Mouse (Mus musculus) intestine, embryonic 14.5 days (tissue): Measurements from ENCODE around the gene Adora1. TPM values are rescaled to one million over a fixed set of nuclear protein-coding genes. Genes with fewer than 3 reads are reported as not detected.
A peak's percentile ranks its signal among the peaks of the same experiment; 100 is the strongest.

Source experiments
- ATAC-seq: fragments of 200-750 bp; cut with Nextera tagmentation; replicated peaks from 2 replicates; pipeline ENCODE4 v1.8.0; 2017; ENCODE audit warnings: low read depth, moderate number of reproducible peaks, moderate TSS enrichment, moderate library complexity; ENCODE audit not compliant: low FRiP score, low TSS enrichment
- DNase-seq: peaks from one replicate; pipeline ENCODE4 v3.0.0-alpha.2; 2018; ENCODE audit warnings: low spot score
- H3K27ac ChIP-seq: fragments of 300-500 bp; sonication (generic); 2 replicates; pipeline ENCODE4 v1.5.1; 2014; ENCODE audit warnings: low read depth, mild to moderate bottlenecking, control low read depth
- H3K27me3 ChIP-seq: fragments of 300-500 bp; sonication (generic); replicated peaks from 2 replicates; pipeline ENCODE4 v1.6.1; 2014; ENCODE audit warnings: low read length, control low read depth; ENCODE audit not compliant: control insufficient read depth, insufficient read depth
- H3K36me3 ChIP-seq: fragments of 300-500 bp; sonication (generic); 2 replicates; pipeline ENCODE4 v1.6.1; 2014; ENCODE audit warnings: low read length, control low read depth; ENCODE audit not compliant: control insufficient read depth, insufficient read depth
- H3K4me1 ChIP-seq: fragments of 300-500 bp; sonication (generic); replicated peaks from 2 replicates; pipeline ENCODE4 v1.6.1; 2014; ENCODE audit warnings: low read length, control low read depth, mixed read lengths; ENCODE audit not compliant: control insufficient read depth, insufficient read depth
- H3K4me2 ChIP-seq: fragments of 300-500 bp; sonication (generic); 2 replicates; pipeline ENCODE4 v1.6.1; 2014; ENCODE audit warnings: low read length
- H3K4me3 ChIP-seq: fragments of 300-500 bp; sonication (generic); 2 replicates; pipeline ENCODE4 v1.5.1; 2014; ENCODE audit warnings: low read depth, low read length, control low read depth, mixed read lengths
- H3K9ac ChIP-seq: fragments of 300-500 bp; sonication (generic); 2 replicates; pipeline ENCODE4 v1.6.1; 2014; ENCODE audit warnings: mild to moderate bottlenecking, low read length
- H3K9me3 ChIP-seq: fragments of 300-500 bp; sonication (generic); 2 replicates; pipeline ENCODE4 v1.6.1; 2016; ENCODE audit warnings: low read length, control low read depth; ENCODE audit not compliant: control insufficient read depth
- WGBS: fragments of 180-500 bp; shearing (Covaris S2); extraction: QIAGEN DNeasy Blood & Tissue Kit; methylation state at CpG from one replicate; pipeline ENCODE4 v1.1.7; 2014; 5-methylcytosine and 5-hydroxymethylcytosine counted together
- polyA plus RNA-seq: library from polyadenylated mRNA; unstranded; fragments of >200 nt; fragmentation: Nextera tagmentation; extraction: Ambion mirVana; gene quantifications from 2 replicates; pipeline ENCODE4 v1.2.1, GENCODE M21; 2014

The Adora1 gene
- polyA plus RNA-seq, 1 experiment from 2014 or later, result 2.0 TPM

DNA sequence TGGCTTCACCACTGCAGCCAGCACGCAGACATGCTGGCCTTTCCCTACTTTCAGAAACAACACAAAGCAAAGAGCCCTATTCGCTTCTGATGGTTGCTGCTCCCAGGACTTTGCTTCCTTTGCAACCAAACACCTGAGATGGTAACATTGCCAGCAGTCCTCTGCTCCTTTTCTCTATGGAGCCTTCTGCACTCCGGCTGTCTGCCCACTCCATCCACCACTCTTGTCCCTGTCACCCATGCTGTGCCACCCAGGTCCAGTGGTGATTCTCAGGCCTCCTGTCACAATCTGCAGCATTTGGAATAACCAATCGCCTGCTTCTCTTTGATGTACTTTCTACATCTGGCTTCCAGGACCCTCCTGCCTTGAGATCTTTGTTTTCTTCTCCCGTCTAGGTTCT, 9.9 kb downstream of the Adora1 start:
- WGBS, result 92% methylated on average over 5 of the region's 5 CpGs

GRCm38 (mm10) chr1:134224649-134225227, 10.5 kb downstream of the Adora1 start:
- Histone ChIP-seq H3K4me3 (no peak overlapping the region), H3K9me3 (no peaks in the 10 kb centered on the region), H3K4me2 (no peak overlapping the region), H3K27me3 (no peaks in the 10 kb centered on the region), H3K36me3 (no peaks in the 10 kb centered on the region), H3K4me1 (no peaks in the 10 kb centered on the region), H3K9ac (no peak overlapping the region), H3K27ac (no peak overlapping the region)
- ATAC-seq (no peak), DNase-seq (no peak)
- WGBS, result 81% methylated on average over 12 of the region's 12 CpGs

More for the DNA sequence above, 9.9 kb downstream of the Adora1 start:
- no peak overlapping the region for H3K9ac ChIP-seq
- no peak overlapping the region for H3K4me3 ChIP-seq
- no peak overlapping the region for H3K27ac ChIP-seq
- H3K4me1 ChIP-seq, result no peaks in the 10 kb centered on the region
- ATAC-seq (no peak), DNase-seq (no peak)
- H3K27me3 ChIP-seq, result no peaks in the 10 kb centered on the region
- no peak overlapping the region for H3K4me2 ChIP-seq
- no peaks in the 10 kb centered on the region for H3K36me3 ChIP-seq
- H3K9me3 ChIP-seq, result no peaks in the 10 kb centered on the region

GRCm38 (mm10) chr1:134222122-134223055, 12.8 kb downstream of the Adora1 start:
- WGBS, result 52% methylated on average over 8 of the region's 8 CpGs
- no peaks in the 10 kb centered on the region for H3K4me1 ChIP-seq
- H3K4me2 ChIP-seq, result no peak overlapping the region
- no peaks in the 10 kb centered on the region for H3K9me3 ChIP-seq
- H3K36me3 ChIP-seq, result no peaks in the 10 kb centered on the region
- H3K9ac ChIP-seq, result no peak overlapping the region
- no peak overlapping the region for H3K4me3 ChIP-seq
- no peak for DNase-seq
- H3K27ac ChIP-seq, result no peak overlapping the region
- no peaks in the 10 kb centered on the region for H3K27me3 ChIP-seq
- no peak; the same call in 1 of the 2 replicates for ATAC-seq

DNA sequence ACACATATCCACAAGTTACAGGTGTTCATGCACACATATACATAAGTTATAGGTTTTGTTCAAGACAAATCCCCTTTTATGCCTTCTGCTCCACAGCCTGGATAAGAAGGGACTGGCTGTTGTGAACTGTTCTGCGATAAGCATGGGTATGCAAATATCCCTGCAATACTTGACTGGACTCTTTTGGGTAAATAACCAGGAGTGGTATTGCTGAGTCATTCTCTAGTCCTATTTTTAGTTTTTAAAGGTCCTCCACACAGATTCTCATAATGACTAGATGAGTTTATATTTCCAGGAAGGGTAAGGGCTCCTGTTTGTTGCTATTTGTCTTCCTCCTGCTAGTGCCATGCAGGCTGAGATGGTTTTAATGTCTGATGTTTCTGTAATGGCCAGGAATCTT, 14.1 kb downstream of the Adora1 start:
- Histone ChIP-seq H3K9me3 (no peaks in the 10 kb centered on the region), H3K36me3 (no peaks in the 10 kb centered on the region), H3K4me1 (peaks cover 3% of the 10 kb centered on the region; the same call in 1 of the 2 replicates), H3K4me3 (no peak overlapping the region), H3K27me3 (no peaks in the 10 kb centered on the region), H3K9ac (no peak overlapping the region), H3K4me2 (no peak overlapping the region), H3K27ac (no peak overlapping the region)
- ATAC-seq (no peak), DNase-seq (no peak)
- 84% methylated on average over 1 of the region's 1 CpGs for WGBS

DNA sequence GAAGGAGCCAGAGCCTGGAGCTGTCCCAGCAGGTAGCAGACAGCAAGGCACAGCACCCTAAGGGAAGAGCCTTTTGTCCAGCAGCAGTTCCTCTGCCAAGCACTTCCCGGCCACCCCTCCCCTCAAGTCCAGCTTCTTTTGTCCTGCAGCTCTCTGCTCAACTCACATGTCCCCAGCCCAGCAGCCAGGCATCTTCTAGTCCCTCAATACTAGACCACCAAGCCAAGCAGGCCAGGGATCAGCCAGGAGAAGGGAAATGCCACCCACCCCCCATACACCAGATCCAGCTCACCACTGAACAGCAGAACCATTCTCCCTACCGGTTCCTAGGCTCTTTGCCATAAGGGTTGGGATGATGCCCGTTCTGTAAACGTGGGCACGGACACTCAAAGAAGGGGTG, 15.6 kb downstream of the Adora1 start:
- WGBS, result 85% methylated on average over 5 of the region's 5 CpGs
- Histone ChIP-seq H3K4me2 (no peak overlapping the region), H3K4me1 (peaks cover 10% of the 10 kb centered on the region), H3K9ac (no peak overlapping the region), H3K27me3 (no peaks in the 10 kb centered on the region), H3K27ac (no peak overlapping the region), H3K36me3 (no peaks in the 10 kb centered on the region), H3K9me3 (no peaks in the 10 kb centered on the region), H3K4me3 (no peak overlapping the region)
- DNase-seq (no peak), ATAC-seq (no peak)

- Histone ChIP-seq H3K4me2 (no peak overlapping the region), H3K27me3 (no peaks in the 10 kb centered on the region), H3K4me3 (no peak overlapping the region), H3K9me3 (no peaks in the 10 kb centered on the region), H3K9ac (no peak overlapping the region), H3K4me1 (peaks cover 14% of the 10 kb centered on the region), H3K36me3 (no peaks in the 10 kb centered on the region), H3K27ac (0 out of 2 replicates have a peak overlapping the region, but pooled peaks have one; percentile 44)
- DNase-seq, result no peak
- no peak for ATAC-seq
- WGBS, result 87% methylated on average over 3 of the region's 3 CpGs
These were observed 17.3 kb downstream of the Adora1 start for GRCm38 (mm10) chr1:134217942-134218341.

GRCm38 (mm10) chr1:134217028-134217481, 18.2 kb downstream of the Adora1 start:
- peak overlapping the region; percentile 44 for H3K27ac ChIP-seq
- DNase-seq (peak; percentile 69), ATAC-seq (peak; percentile 37; the same call in 1 of the 2 replicates)
- no peaks in the 10 kb centered on the region for H3K27me3 ChIP-seq
- H3K9me3 ChIP-seq, result no peaks in the 10 kb centered on the region
- H3K4me2 ChIP-seq, result no peak overlapping the region
- peaks cover 17% of the 10 kb centered on the region for H3K4me1 ChIP-seq
- 49% methylated on average over 12 of the region's 12 CpGs for WGBS
- no peak overlapping the region for H3K4me3 ChIP-seq
- no peak overlapping the region for H3K9ac ChIP-seq
- H3K36me3 ChIP-seq, result no peaks in the 10 kb centered on the region

DNA sequence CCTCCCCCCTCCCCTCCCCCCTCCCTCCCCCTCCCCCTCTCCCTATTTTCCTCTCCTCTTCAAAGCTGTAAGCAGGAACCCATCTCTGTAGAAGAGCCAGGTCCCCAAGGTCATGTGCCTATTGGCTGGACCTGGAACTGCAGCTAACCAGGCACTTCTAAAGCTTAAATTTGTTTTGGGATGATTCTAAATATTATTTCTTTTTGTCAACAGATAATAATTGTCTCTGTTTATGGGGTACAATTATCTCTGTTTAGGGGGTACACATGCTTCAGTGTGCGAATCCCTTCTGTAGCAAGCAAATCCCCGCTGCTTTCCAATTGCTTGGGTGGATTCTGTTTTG, 18.6 kb downstream of the Adora1 start:
- no peak overlapping the region for H3K9ac ChIP-seq
- no peak overlapping the region for H3K4me3 ChIP-seq
- H3K4me1 ChIP-seq, result peaks cover 17% of the 10 kb centered on the region
- H3K36me3 ChIP-seq, result no peaks in the 10 kb centered on the region
- no peaks in the 10 kb centered on the region for H3K27me3 ChIP-seq
- ATAC-seq (no peak), DNase-seq (no peak)
- peak overlapping the region; percentile 44; the same call in 1 of the 2 replicates for H3K27ac ChIP-seq
- no peak overlapping the region for H3K4me2 ChIP-seq
- no peaks in the 10 kb centered on the region for H3K9me3 ChIP-seq
- WGBS, result 76% methylated on average over 2 of the region's 2 CpGs
